ENCODE assay signal across 20 mouse cellular contexts in the genomic region with DNA sequence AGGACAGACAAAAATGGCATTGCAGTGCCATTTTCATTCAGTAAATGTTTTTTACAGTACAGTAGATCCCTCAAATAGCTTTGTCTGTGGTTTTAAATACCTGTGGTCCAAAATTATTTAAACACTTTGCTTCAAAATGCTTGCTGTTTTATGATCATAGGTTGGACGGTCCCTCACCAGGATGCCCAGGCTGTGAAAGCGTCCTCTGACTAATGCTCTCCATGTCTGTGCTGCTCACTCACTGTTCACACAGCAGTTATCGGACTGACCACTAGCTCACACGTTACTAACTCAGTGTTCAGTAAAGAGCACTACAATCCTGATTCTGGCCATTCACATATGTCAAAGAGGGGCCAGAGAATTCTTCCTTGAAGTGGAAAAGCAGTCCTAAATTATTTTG.
"Had no signal": no experiment of that assay in that cellular context is flagged by ENCODE, and none has a peak within 500 bp of the region (broad histone marks: within the 10 kb centered on the region; RNA-seq: fewer than 3 reads in every experiment).

No protein-coding gene starts in this region.

- DNase-seq: kidney, adult 8-10 months; kidney, postnatal 10 days; kidney, postnatal 36 days; left cerebral cortex, postnatal 4 days; liver, postnatal 0 days; lung, embryonic 14.5 days; lung, postnatal 36 days; midbrain, embryonic 14.5 days; right cerebral cortex, adult 18-20 months; right cerebral cortex, postnatal 14 days; spleen, adult 18-20 months; thymus, postnatal 25 days had no signal

- ATAC-seq: liver, postnatal 0 days; lung, postnatal 0 days had no signal

- H3K27me3 ChIP-seq: kidney, embryonic 15.5 days; limb, embryonic 12.5 days; limb, embryonic 15.5 days; megakaryocyte, embryonic 14.5 days; neural tube, embryonic 12.5 days; neural tube, embryonic 15.5 days; stomach, embryonic 15.5 days had no signal
